Mouse (Mus musculus) limb, embryonic 10.5 days (tissue): ENCODE measurements around the gene Pvalb. TPM values are rescaled to one million over a fixed set of nuclear protein-coding genes. Genes with fewer than 3 reads are reported as not detected.

Experiments
- DNase-seq: peaks from one replicate; pipeline ENCODE4 v3.0.0-alpha.2; 2017; ENCODE audit warnings: low spot score
- H3K27ac ChIP-seq: fragments of 300-500 bp; sonication (generic); 2 replicates; pipeline ENCODE4 v1.5.1; 2016; ENCODE audit warnings: mild to moderate bottlenecking
- H3K27me3 ChIP-seq: fragments of 300-500 bp; sonication (generic); 2 replicates; pipeline ENCODE4 v1.6.1; 2016; ENCODE audit warnings: low read depth, mild to moderate bottlenecking; ENCODE audit not compliant: poor library complexity, severe bottlenecking
- H3K36me3 ChIP-seq: fragments of 300-500 bp; sonication (generic); 2 replicates; pipeline ENCODE4 v1.6.1; 2016; ENCODE audit warnings: mild to moderate bottlenecking, moderate library complexity
- H3K4me1 ChIP-seq: fragments of 300-500 bp; sonication (generic); 2 replicates; pipeline ENCODE4 v1.6.1; 2016
- H3K4me3 ChIP-seq: fragments of 300-500 bp; sonication (generic); 2 replicates; pipeline ENCODE4 v1.5.1; 2016; ENCODE audit warnings: mild to moderate bottlenecking, moderate library complexity
- H3K9me3 ChIP-seq: fragments of 300-500 bp; sonication (generic); replicated peaks from 2 replicates; pipeline ENCODE4 v1.6.1; 2016; ENCODE audit warnings: mild to moderate bottlenecking
- WGBS: fragments of 180-500 bp; shearing (Covaris S2); methylation state at CpG from one replicate; pipeline ENCODE4 v1.1.7; 2016; 5-methylcytosine and 5-hydroxymethylcytosine counted together
- polyA plus RNA-seq: library from polyadenylated mRNA; unstranded; fragments of >200 nt; fragmentation: Nextera tagmentation; extraction: Ambion mirVana; gene quantifications from 2 replicates; pipeline ENCODE4 v1.2.1, GENCODE M21; 2016

Gene Pvalb
- polyA plus RNA-seq, 1 experiment from 2014 or later, result not detected

DNA sequence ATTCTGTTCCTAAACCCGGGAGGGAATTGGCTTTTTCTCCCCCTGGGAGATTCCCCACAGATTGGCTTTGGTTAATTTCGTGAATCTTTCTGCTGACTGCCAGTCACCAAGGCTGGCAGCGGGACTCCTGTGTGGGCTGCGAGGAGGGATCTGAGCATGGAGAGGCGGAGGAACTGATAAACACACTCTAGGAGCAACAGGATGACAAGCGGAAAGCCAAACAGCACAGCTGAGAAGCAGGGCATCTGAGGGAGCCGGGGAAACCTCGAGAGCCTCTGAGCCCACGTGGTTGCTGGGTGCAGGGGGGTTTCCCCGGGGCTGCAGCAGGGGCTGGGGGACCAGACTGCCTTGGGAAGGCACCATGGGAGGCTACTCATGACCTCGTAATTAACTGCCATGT, 36.6 kb downstream of the Pvalb start:
- H3K9me3 ChIP-seq, result no peaks in the 10 kb centered on the region
- H3K4me3 ChIP-seq, result no peak overlapping the region
- peaks cover 35% of the 10 kb centered on the region for H3K36me3 ChIP-seq
- WGBS, result 87% methylated on average over 11 of the region's 11 CpGs
- H3K27ac ChIP-seq, result no peak overlapping the region
- DNase-seq, result no peak
- H3K27me3 ChIP-seq, result no peaks in the 10 kb centered on the region
- peaks cover 22% of the 10 kb centered on the region for H3K4me1 ChIP-seq

DNA sequence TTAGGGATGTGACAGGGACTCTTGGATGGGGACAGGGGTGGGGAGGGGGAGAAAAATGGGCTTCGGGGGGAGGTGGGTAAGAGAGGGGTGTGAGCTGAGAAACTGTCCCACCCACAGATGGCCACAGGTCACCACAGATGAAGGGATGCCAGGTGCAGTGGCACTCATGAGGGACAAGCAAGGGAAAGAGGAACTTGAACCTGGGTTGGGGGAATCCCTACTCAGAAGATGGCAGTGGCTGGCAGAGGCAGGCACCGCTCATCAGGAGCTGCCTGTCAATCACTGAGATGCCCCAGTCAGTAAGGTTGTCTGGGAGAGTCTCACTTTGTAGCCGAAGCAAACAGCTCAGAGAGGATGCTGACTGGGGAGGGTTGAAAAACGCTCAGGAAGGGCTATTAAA, 40.9 kb downstream of the Pvalb start:
- 84% methylated on average over 4 of the region's 4 CpGs for WGBS
- Histone ChIP-seq H3K27ac (no peak overlapping the region), H3K9me3 (no peaks in the 10 kb centered on the region), H3K27me3 (no peaks in the 10 kb centered on the region), H3K4me3 (no peak overlapping the region), H3K4me1 (peaks cover 4% of the 10 kb centered on the region), H3K36me3 (peaks cover 62% of the 10 kb centered on the region)
- no peak for DNase-seq

DNA sequence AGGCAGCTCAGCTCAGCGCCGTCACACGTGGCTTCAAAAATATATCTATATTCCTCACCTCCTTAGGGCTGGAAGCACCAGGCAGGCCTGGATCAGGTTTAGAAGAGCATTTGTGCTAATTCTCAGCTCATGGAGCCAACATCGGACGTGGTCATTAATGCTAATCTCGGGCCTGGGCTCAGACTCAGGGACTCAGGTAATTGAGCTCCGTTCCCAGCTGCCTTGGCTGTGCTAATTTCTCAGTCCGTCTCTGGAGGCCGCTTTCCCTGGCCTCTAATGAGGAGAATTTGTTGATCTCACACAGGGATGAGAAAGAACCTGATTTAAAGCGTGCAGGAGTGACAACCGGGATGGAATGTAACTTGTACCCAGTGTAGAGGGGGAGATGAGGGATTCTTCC, 41.7 kb downstream of the Pvalb start:
- 91% methylated on average over 11 of the region's 11 CpGs for WGBS
- no peak for DNase-seq
- H3K4me3 ChIP-seq, result no peak overlapping the region
- no peaks in the 10 kb centered on the region for H3K27me3 ChIP-seq
- no peaks in the 10 kb centered on the region for H3K9me3 ChIP-seq
- H3K27ac ChIP-seq, result no peak overlapping the region
- H3K4me1 ChIP-seq, result no peaks in the 10 kb centered on the region
- H3K36me3 ChIP-seq, result peaks cover 64% of the 10 kb centered on the region

GRCm38 (mm10) chr15:78161946-78162345, 44.3 kb downstream of the Pvalb start:
- Histone ChIP-seq H3K4me1 (no peaks in the 10 kb centered on the region), H3K27me3 (no peaks in the 10 kb centered on the region), H3K36me3 (peaks cover 57% of the 10 kb centered on the region), H3K27ac (no peak overlapping the region), H3K4me3 (no peak overlapping the region), H3K9me3 (no peaks in the 10 kb centered on the region)
- WGBS, result 87% methylated on average over 9 of the region's 9 CpGs
- no peak for DNase-seq

GRCm38 (mm10) chr15:78158335-78158734, 47.9 kb downstream of the Pvalb start:
- no peak for DNase-seq
- H3K4me3 ChIP-seq, result no peak overlapping the region
- WGBS, result 79% methylated on average over 5 of the region's 5 CpGs
- no peaks in the 10 kb centered on the region for H3K9me3 ChIP-seq
- H3K27me3 ChIP-seq, result no peaks in the 10 kb centered on the region
- H3K4me1 ChIP-seq, result no peaks in the 10 kb centered on the region
- H3K27ac ChIP-seq, result no peak overlapping the region
- peaks cover 21% of the 10 kb centered on the region for H3K36me3 ChIP-seq

GRCm38 (mm10) chr15:78157824-78158223, 48.4 kb downstream of the Pvalb start:
- 82% methylated on average over 4 of the region's 4 CpGs for WGBS
- Histone ChIP-seq H3K4me3 (no peak overlapping the region), H3K4me1 (no peaks in the 10 kb centered on the region), H3K9me3 (no peaks in the 10 kb centered on the region), H3K27me3 (no peaks in the 10 kb centered on the region), H3K36me3 (peaks cover 16% of the 10 kb centered on the region), H3K27ac (no peak overlapping the region)
- no peak for DNase-seq

- no peaks in the 10 kb centered on the region for H3K4me1 ChIP-seq
- H3K27ac ChIP-seq, result no peak overlapping the region
- H3K36me3 ChIP-seq, result peaks cover 12% of the 10 kb centered on the region
- no peak overlapping the region for H3K4me3 ChIP-seq
- no peaks in the 10 kb centered on the region for H3K27me3 ChIP-seq
- H3K9me3 ChIP-seq, result no peaks in the 10 kb centered on the region
- no peak for DNase-seq
- 88% methylated on average over 8 of the region's 8 CpGs for WGBS
Observed at GRCm38 (mm10) chr15:78157330-78157729, 48.9 kb downstream of the Pvalb start.

DNA sequence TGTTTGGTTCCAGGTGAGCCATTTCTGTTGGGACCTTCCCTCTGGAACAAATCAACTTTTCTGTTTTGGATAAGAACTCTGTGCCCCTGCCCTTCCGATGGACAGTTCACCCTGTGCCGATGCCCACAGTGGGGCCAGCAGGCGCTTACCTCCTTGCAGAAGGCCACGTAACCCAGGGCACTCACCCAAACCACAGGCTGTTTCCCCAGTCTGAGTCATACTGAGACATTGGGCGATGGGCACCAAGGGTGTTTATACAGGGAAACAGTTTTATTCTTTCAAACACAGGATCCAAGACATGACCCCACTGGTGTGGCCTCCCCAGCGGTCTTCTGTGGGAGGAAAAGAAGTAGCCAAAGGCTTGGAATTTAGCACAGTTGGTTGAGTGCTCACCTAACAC, 50.8 kb downstream of the Pvalb start:
- no peak overlapping the region for H3K27ac ChIP-seq

GRCm38 (mm10) chr15:78153045-78153775, 53.0 kb downstream of the Pvalb start:
- Histone ChIP-seq H3K27me3 (no peaks in the 10 kb centered on the region), H3K4me1 (no peaks in the 10 kb centered on the region), H3K27ac (no peak overlapping the region), H3K9me3 (no peaks in the 10 kb centered on the region), H3K4me3 (no peak overlapping the region), H3K36me3 (no peaks in the 10 kb centered on the region)
- peak; percentile 47 for DNase-seq
- WGBS, result 63% methylated on average over 11 of the region's 11 CpGs

More for the DNA sequence above, 50.8 kb downstream of the Pvalb start:
- Histone ChIP-seq H3K27me3 (no peaks in the 10 kb centered on the region), H3K4me3 (no peak overlapping the region), H3K4me1 (no peaks in the 10 kb centered on the region), H3K36me3 (peaks cover 7% of the 10 kb centered on the region; the same call in 1 of the 2 replicates), H3K9me3 (no peaks in the 10 kb centered on the region)
- WGBS, result 88% methylated on average over 6 of the region's 6 CpGs
- DNase-seq, result no peak

DNA sequence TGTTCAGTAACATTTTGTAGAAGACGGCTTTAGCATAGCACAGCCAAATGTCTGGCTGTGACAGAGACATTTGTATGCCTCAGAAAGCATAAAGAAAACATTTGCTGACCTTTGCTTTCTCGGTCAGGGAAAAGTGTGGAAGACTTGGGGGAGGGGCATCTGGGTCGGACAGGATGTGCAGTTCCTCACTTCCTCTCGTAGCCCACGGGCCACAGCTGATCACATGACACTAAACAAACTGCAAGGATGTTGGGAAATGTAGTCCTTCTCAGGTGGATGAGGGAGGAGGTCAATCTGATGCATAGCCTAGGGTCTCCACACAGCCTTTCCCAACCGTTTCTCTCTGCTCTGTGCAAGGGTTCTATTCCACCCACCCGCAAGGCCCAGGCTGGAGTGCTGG, 57.6 kb downstream of the Pvalb start:
- Histone ChIP-seq H3K9me3 (no peaks in the 10 kb centered on the region), H3K27me3 (no peaks in the 10 kb centered on the region), H3K36me3 (no peaks in the 10 kb centered on the region), H3K27ac (no peak overlapping the region), H3K4me3 (no peak overlapping the region), H3K4me1 (no peaks in the 10 kb centered on the region)
- WGBS, result 80% methylated on average over 7 of the region's 7 CpGs
- no peak for DNase-seq

Other genes starting within 250 kb of the Pvalb start
- gene Foxred2, start 249.7 kb downstream of the Pvalb start, polyA plus RNA-seq, result 7.3 and 7.7 TPM in 2 replicates
- gene Eif3d, start 235.6 kb downstream of the Pvalb start, polyA plus RNA-seq, result 260 and 285 TPM in 2 replicates
- gene Cacng2, start 86.4 kb downstream of the Pvalb start, polyA plus RNA-seq, result not detected in 2 replicates
- gene Ift27, start 32.3 kb downstream of the Pvalb start, polyA plus RNA-seq, result 121 and 122 TPM in 2 replicates
- gene Ncf4, start 38.4 kb upstream of the Pvalb start, polyA plus RNA-seq, result 4.3 and 5.3 TPM in 2 replicates
- 0.40 and 0.45 TPM in 2 replicates for gene Csf2rb2, start 99.3 kb upstream of the Pvalb start, polyA plus RNA-seq
- 1.5 and 3.3 TPM in 2 replicates for gene Csf2rb, start 119.4 kb upstream of the Pvalb start, polyA plus RNA-seq
- not detected in 2 replicates for gene Tex33, start 189.5 kb upstream of the Pvalb start, polyA plus RNA-seq
- gene Tst, start 199.5 kb upstream of the Pvalb start, polyA plus RNA-seq, result 8.1 and 8.5 TPM in 2 replicates
- gene Mpst, start 200.0 kb upstream of the Pvalb start, polyA plus RNA-seq, result 1.1 and 2.1 TPM in 2 replicates
- 42.8 and 49.9 TPM in 2 replicates for gene Kctd17, start 222.2 kb upstream of the Pvalb start, polyA plus RNA-seq